Mouse (Mus musculus) right cerebral cortex, adult 18-20 months (tissue): ENCODE data around the gene Irs3.
"Not testable (repeated sequence)": the region's sequence is repeated elsewhere in the genome, so short reads cannot be mapped to it uniquely, and the experiment has no call there.

ENCODE experiments used
- DNase-seq: peaks from one replicate; pipeline ENCODE4 v3.0.0; 2022; ENCODE audit warnings: mixed read lengths

The Irs3 gene

GRCm38 (mm10) chr5:137614921-137615320 is 30.6 kb downstream of the Irs3 start:
- not testable (repeated sequence) for DNase-seq

GRCm38 (mm10) chr5:137613550-137613949 is 32.0 kb downstream of the Irs3 start, which contains the start of gene Pcolce:
TSS of gene Pcolce (minus strand) at chr5:137613784.
- no peak for DNase-seq

GRCm38 (mm10) chr5:137613076-137613475 is 32.4 kb downstream of the Irs3 start:
- DNase-seq = no peak

GRCm38 (mm10) chr5:137611245-137611602 is 34.3 kb downstream of the Irs3 start:
- DNase-seq = no peak

- DNase-seq = no peak
These were observed 34.8 kb downstream of the Irs3 start for GRCm38 (mm10) chr5:137610548-137611244.

GRCm38 (mm10) chr5:137610056-137610455 is 35.5 kb downstream of the Irs3 start:
- DNase-seq = no peak

GRCm38 (mm10) chr5:137609292-137609691 is 36.2 kb downstream of the Irs3 start:
- no peak for DNase-seq

- no peak for DNase-seq
These were observed 36.8 kb downstream of the Irs3 start for GRCm38 (mm10) chr5:137608654-137609190.

- DNase-seq = no peak
These were observed 37.5 kb downstream of the Irs3 start for GRCm38 (mm10) chr5:137607860-137608653.

- no peak for DNase-seq
These were observed 44.2 kb downstream of the Irs3 start for GRCm38 (mm10) chr5:137601365-137601729.

- DNase-seq = peak; percentile 96
These were observed 44.7 kb downstream of the Irs3 start, which contains the start of gene Mospd3 for GRCm38 (mm10) chr5:137600619-137601364. TSS of gene Mospd3 (minus strand) at chr5:137601058.

GRCm38 (mm10) chr5:137600281-137600618 is 45.3 kb downstream of the Irs3 start:
- no peak for DNase-seq

GRCm38 (mm10) chr5:137599600-137599999 is 45.9 kb downstream of the Irs3 start:
- DNase-seq = no peak

- no peak for DNase-seq
These were observed 47.3 kb downstream of the Irs3 start for GRCm38 (mm10) chr5:137598100-137598826.

GRCm38 (mm10) chr5:137597625-137598024 is 47.9 kb downstream of the Irs3 start:
- DNase-seq = no peak

GRCm38 (mm10) chr5:137596601-137597261 is 48.8 kb downstream of the Irs3 start:
- no peak for DNase-seq

GRCm38 (mm10) chr5:137595921-137596320 is 49.6 kb downstream of the Irs3 start:
- no peak for DNase-seq
